In the genomic region with DNA sequence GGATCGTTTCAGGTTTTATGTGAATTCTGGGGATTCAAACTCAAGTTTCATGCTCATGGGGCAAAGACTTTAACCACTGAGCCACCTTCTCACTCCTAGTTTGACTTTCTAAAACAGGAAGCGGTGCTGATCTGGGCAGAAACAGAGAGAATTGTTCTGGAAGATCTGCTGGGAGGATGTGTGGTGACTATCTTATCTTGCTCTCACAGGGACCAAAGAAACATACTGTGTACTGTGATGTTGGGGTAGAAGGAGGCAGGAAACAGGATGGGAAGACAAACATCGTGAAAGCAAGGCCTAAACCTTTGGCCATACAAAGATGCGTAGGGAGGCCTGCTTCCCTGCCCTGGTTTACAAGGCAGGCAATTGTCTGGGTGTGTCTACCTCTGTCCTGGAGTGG, we compare ENCODE assay signal across 21 mouse cellular contexts. TPM values are rescaled to one million over a fixed set of nuclear protein-coding genes. Genes with fewer than 3 reads are reported as not detected.
A peak's percentile ranks its signal among the peaks of the same experiment; 100 is the strongest.
DNase-seq lines count a peak whose midpoint lies in the region; ATAC-seq lines count a peak whose summit lies in the region.
"Had no signal": no experiment of that assay in that cellular context is flagged by ENCODE, and none has a peak within 500 bp of the region (broad histone marks: within the 10 kb centered on the region; RNA-seq: fewer than 3 reads in every experiment).

No protein-coding gene starts in this region.

- H3K4me3 ChIP-seq in megakaryocyte, embryonic 14.5 days (replicated peaks): peak overlapping the region; percentile 29
- H3K4me3 ChIP-seq in liver, embryonic 15.5 days (replicated peaks): peak overlapping the region; percentile 22
- H3K4me3 ChIP-seq: forebrain, embryonic 13.5 days; hindbrain, embryonic 13.5 days; intestine, embryonic 15.5 days; kidney, embryonic 15.5 days; midbrain, embryonic 15.5 days had no signal

- peaks cover 49% of the 10 kb centered on the region for H3K4me1 ChIP-seq in megakaryocyte, embryonic 14.5 days
- H3K4me1 ChIP-seq in liver, embryonic 15.5 days (replicated peaks): peaks cover 72% of the 10 kb centered on the region
- H3K4me1 ChIP-seq: forebrain, embryonic 13.5 days; hindbrain, embryonic 13.5 days; intestine, embryonic 15.5 days; kidney, embryonic 15.5 days; midbrain, embryonic 15.5 days had no signal

- 19% methylated on average over 4 of the region's 4 CpGs for WGBS in liver, embryonic 15.5 days (ENCODE audit: insufficient replicate concordance)

- peak overlapping the region; percentile 86 for H3K27ac ChIP-seq in liver, embryonic 15.5 days (replicated peaks)
- H3K27ac ChIP-seq: forebrain, embryonic 13.5 days; hindbrain, embryonic 13.5 days; intestine, embryonic 15.5 days; kidney, embryonic 15.5 days; midbrain, embryonic 15.5 days had no signal

- peaks cover under 1% of the 10 kb centered on the region; the same call in 1 of the 2 replicates for H3K9me3 ChIP-seq in megakaryocyte, embryonic 14.5 days
- H3K9me3 ChIP-seq in liver, embryonic 15.5 days (replicated peaks): no peaks in the 10 kb centered on the region
- H3K9me3 ChIP-seq: forebrain, embryonic 13.5 days; hindbrain, embryonic 13.5 days; intestine, embryonic 15.5 days; kidney, embryonic 15.5 days; midbrain, embryonic 15.5 days had no signal

- peaks cover 10% of the 10 kb centered on the region for H3K27me3 ChIP-seq in megakaryocyte, embryonic 14.5 days (replicated peaks)
- no peaks in the 10 kb centered on the region for H3K27me3 ChIP-seq in liver, embryonic 15.5 days
- H3K27me3 ChIP-seq: forebrain, embryonic 13.5 days; hindbrain, embryonic 13.5 days; intestine, embryonic 15.5 days; kidney, embryonic 15.5 days; midbrain, embryonic 15.5 days had no signal

- ATAC-seq in megakaryocyte, adult 5-6 weeks (ENCODE audit: poor library complexity, severe bottlenecking): no peak
- ATAC-seq in liver, embryonic 15.5 days (ENCODE audit: insufficient read depth): peak; percentile 66
- ATAC-seq: forebrain, embryonic 13.5 days; intestine, embryonic 15.5 days; midbrain, embryonic 15.5 days had no signal

- H3K4me2 ChIP-seq in liver, embryonic 15.5 days: peak overlapping the region; percentile 56
- H3K4me2 ChIP-seq: forebrain, embryonic 13.5 days; hindbrain, embryonic 13.5 days; intestine, embryonic 15.5 days; kidney, embryonic 15.5 days; midbrain, embryonic 15.5 days had no signal

- 0 out of 2 replicates have a peak overlapping the region, but pooled peaks have one; percentile 22 for H3K9ac ChIP-seq in liver, embryonic 15.5 days
- H3K9ac ChIP-seq: forebrain, embryonic 13.5 days; hindbrain, embryonic 13.5 days; intestine, embryonic 15.5 days; kidney, embryonic 15.5 days; midbrain, embryonic 15.5 days had no signal

- peak; percentile 72 for DNase-seq in c-Kit-positive CD71-positive TER-119-positive erythroid progenitor cells, embryonic 14.5 days (ENCODE audit: low spot score)
- DNase-seq in adrenal gland, postnatal 4 days (ENCODE audit: low spot score in 2 of 2): no peak
- DNase-seq in retina, postnatal 1 day: no peak
- DNase-seq in MN1 (ENCODE audit: low spot score): no peak
- DNase-seq: adrenal gland, adult 2 months; cerebellum, adult 8-10 months; gastrocnemius, postnatal 36 days; layer of hippocampus, postnatal 36 days; lung, postnatal 36 days; right cerebral cortex, adult 18-20 months had no signal

- no peaks in the 10 kb centered on the region for H3K36me3 ChIP-seq in megakaryocyte, embryonic 14.5 days (replicated peaks; ENCODE audit: low read length)
- H3K36me3 ChIP-seq in liver, embryonic 15.5 days (replicated peaks): no peaks in the 10 kb centered on the region
- H3K36me3 ChIP-seq: hindbrain, embryonic 13.5 days; intestine, embryonic 15.5 days; kidney, embryonic 15.5 days; midbrain, embryonic 15.5 days had no signal

RNA-seq across cellular contexts. Expression of a gene that starts 2.8 kb away (rescaled TPM):
- not detected in 2 replicates for polyA plus RNA-seq in megakaryocyte, embryonic 14.5 days (2012; ENCODE audit: insufficient read depth, low replicate concordance)
- not detected in 2 replicates for total RNA-seq in megakaryocyte, adult 5-6 weeks (2015)
- total RNA-seq in megakaryocyte, adult 5-6 weeks (2017): not detected in 2 replicates
- 27.6 and 60.4 TPM in 2 replicates for polyA plus RNA-seq in liver, embryonic 15.5 days (2015; fragmentation: Nextera tagmentation; extraction: Ambion mirVana)
- total RNA-seq in adrenal gland, postnatal 4 days (2021): 1 to 10 TPM; 1.1 to 5.4 TPM
- total RNA-seq: adrenal gland, adult 2 months; gastrocnemius, postnatal 36 days; layer of hippocampus, postnatal 36 days; left cerebral cortex, postnatal 36 days had no signal
- polyA plus RNA-seq: adrenal gland, adult 2 months; embryonic facial prominence, embryonic 14.5 days; forebrain, embryonic 13.5 days; hindbrain, embryonic 13.5 days; midbrain, embryonic 15.5 days had no signal

RNA-seq across cellular contexts. Expression of a gene that starts 41.0 kb away (rescaled TPM):
- polyA plus RNA-seq in megakaryocyte, embryonic 14.5 days (2012; ENCODE audit: insufficient read depth, low replicate concordance): not detected in 2 replicates
- not detected in 2 replicates for total RNA-seq in megakaryocyte, adult 5-6 weeks (2015)
- not detected in 2 replicates for total RNA-seq in megakaryocyte, adult 5-6 weeks (2017)
- polyA plus RNA-seq in liver, embryonic 15.5 days (2015; fragmentation: Nextera tagmentation; extraction: Ambion mirVana): 0.05 and 0.08 TPM in 2 replicates
- total RNA-seq in adrenal gland, postnatal 4 days (2021): 1 to 10 TPM; 5.5 to 7.1 TPM
- polyA plus RNA-seq: liver, adult 2 months had no signal

Comparison
In these comparisons a context has a peak if more than half of its experiments do, and no peak if none do; other contexts are left out.
1. RNA of a gene that starts 41.0 kb away (total RNA-seq): 5.5 to 7.1 TPM in adrenal gland, postnatal 4 days; not detected in megakaryocyte, adult 5-6 weeks; every median in the first group is over 4 times any median in the second.